Mouse (Mus musculus) adrenal gland, postnatal 10 days (tissue): ENCODE measurements at regions not wholly inside any gene's neighbourhood (a gene's known extent, or its start where the extent isn't known, plus 50 kb on each side); places are given as distances from the start of the nearest gene placed in this dataset.

ENCODE experiments used
- DNase-seq: peaks from one replicate; pipeline ENCODE4 v3.0.0; 2021; ENCODE audit warnings: mixed read lengths

GRCm38 (mm10) chr14:52547933-52548332, 52.4 kb upstream of the Olfr1507 start:
- no peak for DNase-seq
